Mouse (Mus musculus) ES-E14 (cell line): ENCODE data around the gene Bub1.

Experiments used
- CHD2 ChIP-seq: IDR thresholded peaks from 2 replicates; pipeline ENCODE4 v1.6.1; 2014; ENCODE audit warnings: mild to moderate bottlenecking, low read depth, low read length, inconsistent platforms
- HCFC1 ChIP-seq: IDR thresholded peaks from 2 replicates; pipeline ENCODE4 v1.6.1; 2012; ENCODE audit warnings: low read length, inconsistent platforms, borderline replicate concordance; ENCODE audit not compliant: insufficient read depth
- MAFK ChIP-seq: IDR thresholded peaks from 2 replicates; pipeline ENCODE4 v1.6.1; 2014; ENCODE audit warnings: mild to moderate bottlenecking, low read depth, low read length, inconsistent platforms; ENCODE audit not compliant: insufficient read depth
- ZNF384 ChIP-seq: IDR thresholded peaks from 2 replicates; pipeline ENCODE4 v1.6.1; 2012; ENCODE audit warnings: low read depth, low read length, inconsistent platforms

GRCm38 (mm10) chr2:127854332-127854991, 22.8 kb upstream of the Bub1 start:
- no peak for TF ChIP-seq MAFK
- no peak for TF ChIP-seq CHD2
- TF ChIP-seq ZNF384 = no peak
- TF ChIP-seq HCFC1 = no peak
